Mouse (Mus musculus) bone marrow macrophage, adult 2 months (primary cell): Measurements from ENCODE around the gene Cstad.

ENCODE experiments used
- CTCF ChIP-seq: IDR thresholded peaks from 2 replicates; pipeline ENCODE4 v1.5.1; 2012; ENCODE audit warnings: low read depth, mild to moderate bottlenecking, low read length, moderate library complexity
- POLR2A ChIP-seq: IDR thresholded peaks from 2 replicates; pipeline ENCODE4 v1.6.1; 2012; ENCODE audit warnings: mild to moderate bottlenecking, low read depth, low read length, borderline replicate concordance

GRCm38 (mm10) chr2:30646833-30647232 lies 52.0 kb downstream of the Cstad start:
- no peak for TF ChIP-seq CTCF
- no peak for TF ChIP-seq POLR2A
